Mouse (Mus musculus) heart, adult 2 months (tissue): ENCODE data around the gene Dnah3. TPM values are rescaled to one million over a fixed set of nuclear protein-coding genes. Genes with fewer than 3 reads are reported as not detected.
A peak's percentile ranks its signal among the peaks of the same experiment; 100 is the strongest.

Experiments used
- DNase-seq, 2 experiments: peaks; one replicate each; pipeline ENCODE4 v3.0.0; 2021
- H3K27ac ChIP-seq: fragments of 200-600 bp; 2 replicates; pipeline ENCODE4 v1.8.1; 2022
- H3K27me3 ChIP-seq: fragments of 200-500 bp; 2 replicates; pipeline ENCODE4 v1.6.1; 2012; ENCODE audit warnings: mild to moderate bottlenecking, low read length, inconsistent platforms, mixed read lengths; ENCODE audit not compliant: control insufficient read depth, insufficient read depth
- H3K36me3 ChIP-seq: fragments of 200-500 bp; 2 replicates; pipeline ENCODE4 v1.6.1; 2012; ENCODE audit warnings: low read length, inconsistent platforms; ENCODE audit not compliant: control insufficient read depth, insufficient read depth
- H3K4me1 ChIP-seq: fragments of 200-500 bp; 2 replicates; pipeline ENCODE4 v1.6.1; 2011; ENCODE audit warnings: low read length; ENCODE audit not compliant: control insufficient read depth, insufficient read depth
- H3K4me3 ChIP-seq: fragments of 200-600 bp; 2 replicates; pipeline ENCODE4 v1.8.1; 2022
- H3K79me2 ChIP-seq: fragments of 200-500 bp; replicated peaks from 2 replicates; pipeline ENCODE4 v1.6.1; 2012; ENCODE audit warnings: mild to moderate bottlenecking, inconsistent platforms, low read length, moderate library complexity, mixed read lengths; ENCODE audit not compliant: control insufficient read depth, insufficient read depth
- H3K9ac ChIP-seq: fragments of 200-500 bp; 2 replicates; pipeline ENCODE4 v1.6.1; 2012; ENCODE audit warnings: low read depth, mild to moderate bottlenecking, control low read depth, inconsistent platforms, low read length, mixed read lengths
- CTCF ChIP-seq: fragments of 200-600 bp; IDR thresholded peaks from 2 replicates; pipeline ENCODE4 v1.8.1; 2022; ENCODE audit warnings: antibody characterized with exemption, mild to moderate bottlenecking, moderate library complexity
- EP300 ChIP-seq: fragments of 200-500 bp; IDR thresholded peaks from 2 replicates; pipeline ENCODE4 v1.6.1; 2011; ENCODE audit warnings: low read depth, low read length, control low read depth; ENCODE audit not compliant: insufficient read depth
- POLR2A ChIP-seq: fragments of 200-500 bp; IDR thresholded peaks from 2 replicates; pipeline ENCODE4 v1.6.1; 2011; ENCODE audit warnings: mild to moderate bottlenecking, low read depth, low read length, control low read depth; ENCODE audit not compliant: insufficient read depth
- WGBS: fragments of 180-500 bp; shearing (Covaris S2); methylation state at CpG from one replicate; pipeline ENCODE4 v1.1.7; 2018; 5-methylcytosine and 5-hydroxymethylcytosine counted together
- intact Hi-C: fragments of 180-260 bp; cut with DNase I; formaldehyde crosslinking; loops from one replicate; pipeline ENCODE4 v1.15.1; 2025
- polyA plus RNA-seq: library from polyadenylated mRNA; depleted of rRNA; stranded (reverse); fragments of >200 nt; gene quantifications from 2 replicates; pipeline ENCODE4 v1.2.3, GENCODE M21; 2012
- total RNA-seq, 2 experiments: library from RNA; stranded (reverse); gene quantifications; 2 replicates each; pipeline ENCODE4 v1.2.3; 2021

Dnah3 gene
- total and polyA plus RNA-seq, 3 experiments: 0.59 TPM; not detected in 2

DNA sequence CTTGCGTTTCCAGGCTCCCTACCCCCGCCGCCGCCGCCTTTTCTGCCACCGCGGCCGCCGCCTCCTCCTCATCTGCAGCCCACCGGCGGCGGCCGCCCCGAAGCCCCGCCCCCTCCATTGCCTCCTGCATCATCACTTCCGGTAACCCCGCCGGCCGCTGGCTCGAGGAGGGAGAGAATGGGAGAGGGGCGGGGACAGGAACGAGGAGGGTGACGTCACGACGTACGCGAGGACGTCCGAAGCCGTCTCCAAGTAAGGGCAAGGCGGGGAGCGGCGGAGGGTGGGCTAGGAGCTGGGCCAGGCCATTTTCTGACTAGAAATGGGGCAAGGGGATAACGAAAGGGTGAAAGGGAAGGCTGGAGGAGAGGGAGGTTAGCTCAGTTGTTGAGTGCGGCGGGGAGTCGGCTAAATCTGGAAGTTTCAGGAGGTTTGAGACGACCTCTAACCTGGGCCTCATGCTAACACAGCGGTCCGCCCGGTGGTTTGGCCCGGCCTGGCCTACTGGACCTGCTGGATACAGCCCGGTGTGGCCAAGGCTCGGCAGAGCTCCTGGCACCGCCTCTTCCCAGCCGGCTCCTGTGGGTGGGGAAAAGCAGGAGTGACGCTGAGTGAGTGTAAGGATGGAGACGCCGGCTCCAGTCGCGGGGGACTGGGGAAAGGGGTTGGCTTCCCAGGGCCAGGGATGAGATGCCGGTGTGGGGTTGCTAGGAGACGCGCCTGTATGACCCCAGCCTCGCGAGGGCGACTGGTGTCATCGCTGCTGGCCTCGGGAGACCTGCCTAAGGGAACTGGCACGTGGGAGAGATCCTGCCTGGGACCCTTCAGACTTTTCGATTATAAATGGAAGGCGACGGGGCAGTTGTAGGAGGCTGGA lies 199.2 kb downstream of the Dnah3 start, which contains the start of the genes Lyrm1 and Dcun1d3:
Lyrm1 (plus strand) TSS at position 223 of the 874 bp plus-strand sequence.
Dcun1d3 (minus strand) TSS at position 660 of the 874 bp plus-strand sequence.
- H3K79me2 ChIP-seq: no peaks in the 10 kb centered on the region
- intact Hi-C loops: loop anchor here (5.0 kb wide), 1 partner anchor 66 kb away; no protein-coding TSS in a partner anchor
- H3K27ac ChIP-seq: peak within 1 kb of the TSS; percentile 100
- no peaks in the 10 kb centered on the region for H3K27me3 ChIP-seq
- TF ChIP-seq CTCF (no peak), EP300 (peak; percentile 43), POLR2A (peak; percentile 83)
- H3K4me3 ChIP-seq: peak within 1 kb of the TSS; percentile 78
- H3K4me1 ChIP-seq: peaks cover 1% of the 10 kb centered on the region; the same call in 1 of the 2 replicates
- H3K9ac ChIP-seq: peak within 1 kb of the TSS; percentile 81
- H3K36me3 ChIP-seq: peaks cover 6% of the 10 kb centered on the region
- WGBS: under 1% methylated on average over 63 of the region's 63 CpGs
- DNase-seq: peak; percentile 95 to 97

DNA sequence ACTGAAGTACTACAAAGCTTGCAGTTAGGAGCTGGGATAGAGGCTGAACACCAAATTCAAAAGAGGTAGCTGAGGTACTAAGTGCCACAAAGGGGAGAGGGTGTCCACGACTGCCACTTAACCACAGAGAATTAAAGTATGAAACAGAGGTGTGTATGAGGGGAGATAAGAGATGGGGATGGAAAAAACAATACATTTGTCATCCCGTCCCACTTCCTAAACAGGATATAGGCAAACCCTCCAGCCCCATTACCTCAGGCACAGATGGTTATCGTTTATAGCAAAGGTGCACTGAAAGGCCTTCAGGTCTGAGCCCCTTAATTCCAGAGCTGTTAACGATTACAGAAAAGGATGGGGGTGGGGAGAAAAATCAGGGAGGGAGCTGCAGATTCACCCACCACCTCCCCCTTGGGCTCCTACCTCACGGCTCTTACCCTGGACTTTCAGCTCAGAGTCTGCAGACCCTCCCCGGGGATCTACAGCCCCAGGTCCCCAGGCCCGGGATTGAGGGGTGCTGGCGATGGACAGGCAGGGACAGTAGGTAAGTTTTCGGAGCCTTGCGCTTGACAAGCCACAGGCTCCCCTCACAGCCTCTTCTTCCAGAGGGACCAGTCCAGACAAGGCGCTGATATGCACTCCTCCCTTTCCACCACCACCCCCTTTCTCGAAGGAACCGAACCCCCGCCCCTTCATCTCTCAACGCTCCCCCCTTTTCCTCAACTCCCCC lies 200.1 kb downstream of the Dnah3 start:
- no peak for TF ChIP-seq EP300
- no peak for TF ChIP-seq POLR2A
- no peak for TF ChIP-seq CTCF
- H3K27ac ChIP-seq: peak overlapping the region; percentile 100
- no peak for DNase-seq
- H3K4me1 ChIP-seq: peaks cover 1% of the 10 kb centered on the region; the same call in 1 of the 2 replicates
- H3K27me3 ChIP-seq: no peaks in the 10 kb centered on the region
- H3K4me3 ChIP-seq: peak overlapping the region; percentile 78
- no peaks in the 10 kb centered on the region for H3K79me2 ChIP-seq
- peaks cover 6% of the 10 kb centered on the region for H3K36me3 ChIP-seq
- intact Hi-C loops: loop anchor here (5.0 kb wide), 1 partner anchor 67 kb away; no protein-coding TSS in a partner anchor
- 2% methylated on average over 14 of the region's 15 CpGs for WGBS
- peak overlapping the region; percentile 73 for H3K9ac ChIP-seq

DNA sequence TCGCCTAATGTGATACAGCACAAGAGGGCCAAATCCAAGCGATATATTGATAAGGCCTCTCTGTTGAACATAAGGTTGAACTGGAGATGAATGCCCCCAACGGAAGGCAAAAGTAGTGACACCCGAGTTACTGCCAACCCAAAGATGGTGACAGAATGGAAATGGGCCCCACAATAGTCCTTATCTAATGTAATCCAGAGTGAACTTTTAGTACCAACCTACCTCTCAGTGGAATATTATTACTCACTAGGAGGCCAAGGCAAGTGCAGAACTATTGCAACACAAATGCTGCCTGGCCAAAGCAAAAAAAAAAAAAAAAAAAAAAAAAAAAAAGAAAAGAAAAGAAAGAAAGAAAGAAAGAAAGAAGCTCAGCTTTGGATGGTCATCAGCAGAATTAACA lies 202.3 kb downstream of the Dnah3 start:
- Histone ChIP-seq H3K9ac (no peak overlapping the region), H3K27me3 (no peaks in the 10 kb centered on the region), H3K27ac (no peak overlapping the region), H3K4me3 (no peak overlapping the region), H3K4me1 (peaks cover 1% of the 10 kb centered on the region; the same call in 1 of the 2 replicates), H3K36me3 (peaks cover 10% of the 10 kb centered on the region), H3K79me2 (no peaks in the 10 kb centered on the region)
- 83% methylated on average over 4 of the region's 4 CpGs for WGBS
- intact Hi-C loops: no loop called here
- no peak for DNase-seq
- TF ChIP-seq POLR2A (no peak), CTCF (no peak), EP300 (no peak)

DNA sequence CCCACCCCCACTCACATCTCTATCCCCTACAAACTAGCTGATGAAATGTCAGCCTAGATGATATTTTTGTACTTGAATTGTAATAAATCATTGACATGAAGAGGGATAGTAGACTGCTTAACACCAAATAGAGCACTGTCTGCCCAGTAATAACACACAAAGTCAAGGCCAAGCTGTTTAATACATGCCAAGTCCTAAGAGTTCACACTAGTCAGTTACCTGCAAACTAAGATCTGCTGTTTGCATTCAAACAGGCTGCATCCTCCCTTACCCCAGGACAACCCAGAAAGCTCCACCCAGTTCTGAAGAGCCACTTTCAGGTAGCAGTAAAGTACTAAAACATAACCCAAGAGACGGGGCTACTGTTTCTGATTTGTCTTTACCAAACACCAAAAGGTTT lies 202.9 kb downstream of the Dnah3 start:
- Histone ChIP-seq H3K9ac (no peak overlapping the region), H3K27ac (no peak overlapping the region), H3K4me1 (peaks cover 1% of the 10 kb centered on the region; the same call in 1 of the 2 replicates), H3K36me3 (peaks cover 12% of the 10 kb centered on the region), H3K79me2 (no peaks in the 10 kb centered on the region), H3K4me3 (no peak overlapping the region), H3K27me3 (no peaks in the 10 kb centered on the region)
- no peak for TF ChIP-seq CTCF
- TF ChIP-seq POLR2A: no peak
- TF ChIP-seq EP300: no peak
- intact Hi-C loops: no loop called here
- WGBS: 93% methylated on average over 1 of the region's 1 CpGs
- no peak for DNase-seq

DNA sequence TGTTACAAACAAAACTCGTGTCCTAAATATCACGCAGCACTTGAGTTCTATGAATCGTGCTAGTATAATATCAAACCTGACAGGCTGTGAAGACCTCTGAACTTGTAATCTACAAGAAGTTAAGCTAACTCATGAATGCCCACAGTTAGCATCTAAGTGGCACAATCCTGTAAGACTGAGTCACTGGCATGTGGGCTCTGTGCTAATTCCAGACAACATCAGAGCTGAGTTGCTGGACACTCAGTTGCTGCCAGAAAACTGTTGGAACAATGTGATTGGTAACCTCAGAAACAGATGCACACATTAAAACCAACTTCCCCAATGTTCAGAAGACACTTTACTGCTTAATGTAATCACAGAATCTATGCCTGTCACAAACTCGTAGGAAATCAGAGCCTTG lies 207.2 kb downstream of the Dnah3 start:
- no peaks in the 10 kb centered on the region; the same call in 1 of the 2 replicates for H3K4me1 ChIP-seq
- no peak for TF ChIP-seq POLR2A
- no peak for TF ChIP-seq CTCF
- TF ChIP-seq EP300: no peak
- H3K4me3 ChIP-seq: no peak overlapping the region
- DNase-seq: no peak
- 52% methylated on average over 4 of the region's 4 CpGs for WGBS
- H3K9ac ChIP-seq: no peak overlapping the region
- peaks cover 4% of the 10 kb centered on the region; the same call in 1 of the 2 replicates for H3K79me2 ChIP-seq
- no peaks in the 10 kb centered on the region for H3K27me3 ChIP-seq
- H3K36me3 ChIP-seq: peaks cover 6% of the 10 kb centered on the region
- no peak overlapping the region for H3K27ac ChIP-seq
- intact Hi-C loops: no loop called here
